Mouse (Mus musculus) gastrocnemius, adult 8-10 months (tissue): ENCODE measurements around the gene Prss43. TPM values are rescaled to one million over a fixed set of nuclear protein-coding genes. Genes with fewer than 3 reads are reported as not detected.

Experiments used
- DNase-seq, 2 experiments: peaks; one replicate each; pipeline ENCODE4 v3.0.0; 2022; ENCODE audit warnings: low spot score in 2 of 2
- total RNA-seq, 4 experiments: library from RNA; stranded (reverse); gene quantifications; 2 replicates each; pipeline ENCODE4 v1.2.4; 2022

The Prss43 gene
- total RNA-seq, 4 experiments from 2014 or later, result not detected

- DNase-seq, result no peak
These were observed 14.4 kb downstream of the Prss43 start for GRCm38 (mm10) chr9:110840905-110841304.

GRCm38 (mm10) chr9:110841438-110841837, 14.9 kb downstream of the Prss43 start:
- DNase-seq, result no peak

- DNase-seq, result no peak
These were observed 17.7 kb downstream of the Prss43 start, which contains the start of gene Prss46 for GRCm38 (mm10) chr9:110844206-110844605. Gene Prss46, plus strand, starts transcription at chr9:110844506.

- DNase-seq, result no peak
These were observed 22.7 kb downstream of the Prss43 start for GRCm38 (mm10) chr9:110849162-110849561.

GRCm38 (mm10) chr9:110855903-110856302, 29.4 kb downstream of the Prss43 start:
- no peak for DNase-seq

GRCm38 (mm10) chr9:110856920-110857319, 30.4 kb downstream of the Prss43 start:
- no peak for DNase-seq

- DNase-seq, result no peak
These were observed 31.4 kb downstream of the Prss43 start, which contains the start of gene Prss50 for GRCm38 (mm10) chr9:110857781-110858472. Gene Prss50, plus strand, starts transcription at chr9:110857967.

GRCm38 (mm10) chr9:110858523-110858922, 32.0 kb downstream of the Prss43 start:
- no peak for DNase-seq

GRCm38 (mm10) chr9:110858967-110859596, 32.6 kb downstream of the Prss43 start:
- DNase-seq, result no peak

- DNase-seq, result peak in 1 of 2 experiments; percentile 28
These were observed 44.5 kb downstream of the Prss43 start for GRCm38 (mm10) chr9:110871030-110871429.

- no peak for DNase-seq
These were observed 47.5 kb downstream of the Prss43 start for GRCm38 (mm10) chr9:110873681-110874659.

- no peak for DNase-seq
These were observed 48.2 kb downstream of the Prss43 start for GRCm38 (mm10) chr9:110874660-110875191.

- DNase-seq, result no peak
These were observed 48.8 kb downstream of the Prss43 start for GRCm38 (mm10) chr9:110875288-110875695.

GRCm38 (mm10) chr9:110877353-110877752, 50.9 kb downstream of the Prss43 start:
- no peak for DNase-seq

- peak; percentile 79 to 87 for DNase-seq
These were observed 51.4 kb downstream of the Prss43 start for GRCm38 (mm10) chr9:110877888-110878287.

- DNase-seq, result peak in 1 of 2 experiments; percentile 19
These were observed 52.9 kb downstream of the Prss43 start, which contains the start of gene Als2cl for GRCm38 (mm10) chr9:110879191-110879920. Gene Als2cl, plus strand, starts transcription at chr9:110879870.

GRCm38 (mm10) chr9:110879998-110880561, 53.6 kb downstream of the Prss43 start, which contains the start of gene Tmie:
Gene Tmie, minus strand, starts transcription at chr9:110880113.
- DNase-seq, result peak; percentile 57 to 71

- no peak for DNase-seq
These were observed 54.3 kb downstream of the Prss43 start for GRCm38 (mm10) chr9:110880772-110881171.
